Mouse (Mus musculus) liver, embryonic 14.5 days (tissue): ENCODE data around the gene Col16a1.

ENCODE experiments used
- CTCF ChIP-seq: IDR thresholded peaks from 2 replicates; pipeline ENCODE4 v1.5.1; 2016; ENCODE audit warnings: antibody characterized with exemption, low read depth, control low read depth
- EP300 ChIP-seq: IDR thresholded peaks from 2 replicates; pipeline ENCODE4 v1.6.1; 2016; ENCODE audit warnings: antibody characterized with exemption, low read depth

GRCm38 (mm10) chr4:130081345-130082190 is 33.9 kb downstream of the Col16a1 start:
- TF ChIP-seq EP300 (no peak), CTCF (no peak)
